Mouse (Mus musculus): ENCODE measurements around the gene Cd72.
A peak's percentile ranks its signal among the peaks of the same experiment; 100 is the strongest.

Cd72 gene

DNA sequence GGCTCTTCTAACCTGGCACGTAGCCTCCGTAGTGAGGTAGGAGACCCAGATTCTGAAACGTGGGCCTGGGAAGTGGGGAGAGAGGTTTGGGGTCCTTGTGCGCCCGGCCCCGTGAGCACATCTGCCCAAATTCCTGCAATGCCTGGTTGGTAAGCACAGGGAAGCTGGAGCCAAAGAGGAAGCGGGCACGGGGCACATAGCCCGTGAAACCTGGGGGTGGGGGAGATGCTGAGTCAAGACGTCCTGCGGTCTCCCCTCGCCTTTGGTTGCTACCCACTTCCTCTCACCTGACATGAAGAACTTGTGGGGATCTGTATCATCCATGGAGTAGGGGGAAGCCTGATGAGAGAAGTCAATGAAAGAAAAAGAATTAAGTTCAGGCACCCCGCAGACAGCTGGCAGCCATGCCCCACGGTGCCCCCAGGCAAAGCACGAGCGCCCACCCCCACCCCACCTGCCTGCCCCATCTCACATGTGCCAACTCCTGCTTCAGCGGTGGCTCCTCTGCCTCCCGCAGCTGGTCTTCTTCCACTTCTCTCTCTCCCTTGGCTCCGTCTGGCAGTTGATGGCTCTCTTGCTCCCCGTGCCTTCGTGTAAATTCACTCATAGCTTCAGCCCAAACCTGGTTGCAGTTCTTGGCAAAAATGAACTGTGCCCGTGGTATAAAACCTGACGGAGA, 26.8 kb downstream of the Cd72 start:
- DNase-seq (ENCODE audit: low spot score) = no peak

DNA sequence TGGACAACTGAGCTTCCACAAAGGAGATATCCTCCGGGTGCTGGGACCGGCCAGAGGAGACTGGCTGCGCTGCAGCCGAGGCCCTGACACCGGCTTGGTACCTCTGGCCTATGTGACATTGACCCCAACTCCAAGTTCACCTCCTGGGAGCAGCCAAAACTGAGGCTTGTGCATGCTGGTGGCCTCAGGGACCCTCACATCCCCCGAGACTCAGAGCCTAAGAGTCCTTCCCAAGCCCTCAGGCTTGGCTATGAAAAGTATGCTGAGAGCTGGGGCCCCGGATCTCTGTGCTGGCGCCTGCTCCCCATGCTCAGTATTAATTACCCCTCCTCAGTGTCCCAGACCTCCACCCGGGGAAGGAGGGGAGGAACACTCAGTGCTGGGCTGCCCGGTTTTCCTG, 27.9 kb downstream of the Cd72 start:
- no peak for DNase-seq (ENCODE audit: low spot score)

DNA sequence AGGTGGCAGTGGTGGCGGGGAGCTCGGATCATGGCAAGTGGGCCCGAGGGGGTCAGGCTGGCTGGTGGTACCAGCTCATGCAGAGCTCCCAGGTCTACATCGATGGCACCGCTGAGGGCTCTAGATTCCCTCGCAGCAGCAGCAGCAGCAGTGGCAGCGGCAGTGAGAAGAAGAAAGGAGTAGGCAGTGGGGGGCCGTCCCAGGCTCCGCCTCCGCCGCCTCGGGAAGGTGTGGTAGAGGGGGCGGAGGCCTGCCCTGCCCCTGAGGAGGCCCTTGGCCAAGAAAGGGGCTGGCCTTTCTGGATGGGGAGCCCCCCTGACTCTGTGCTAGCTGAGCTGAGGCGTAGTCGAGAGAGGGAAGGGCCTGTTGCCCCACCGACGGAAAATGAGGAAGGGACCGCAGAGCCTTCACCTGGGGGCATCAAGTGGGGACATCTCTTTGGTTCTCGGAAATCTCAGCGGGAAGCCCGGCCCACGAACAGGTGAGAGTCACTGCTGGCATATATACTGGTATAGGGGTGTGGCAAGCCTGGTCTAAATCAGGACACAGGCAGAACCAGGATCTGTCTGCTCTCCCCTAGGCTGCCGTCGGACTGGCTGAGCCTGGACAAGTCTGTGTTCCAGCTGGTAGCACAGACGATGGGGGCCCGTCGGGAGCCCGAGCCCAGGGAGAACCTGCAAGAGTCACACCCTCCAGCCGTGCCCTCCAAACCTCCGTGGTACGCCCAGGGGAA, 28.6 kb downstream of the Cd72 start:
- DNase-seq (ENCODE audit: low spot score) = peak; percentile 52

DNA sequence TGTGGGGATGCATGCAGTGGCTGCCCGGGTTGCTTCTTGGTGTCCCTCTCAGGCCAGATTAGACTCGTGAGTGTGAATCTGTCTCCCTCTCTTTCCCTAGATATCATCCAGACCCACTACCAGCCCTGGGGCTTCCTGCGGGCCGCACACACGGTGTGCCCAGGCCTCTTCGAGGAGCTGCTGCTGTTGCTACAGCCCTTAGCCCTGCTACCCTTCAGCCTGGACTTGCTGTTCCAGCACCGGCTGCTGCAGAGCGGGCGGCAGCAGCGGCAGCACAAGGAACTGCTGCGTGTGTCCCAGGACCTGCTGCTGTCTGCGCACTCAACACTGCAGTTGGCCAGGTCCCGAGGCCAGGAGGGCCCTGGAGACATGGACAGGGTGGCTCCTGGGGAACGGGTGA, 29.2 kb downstream of the Cd72 start:
- DNase-seq (ENCODE audit: low spot score) = peak; percentile 45

DNA sequence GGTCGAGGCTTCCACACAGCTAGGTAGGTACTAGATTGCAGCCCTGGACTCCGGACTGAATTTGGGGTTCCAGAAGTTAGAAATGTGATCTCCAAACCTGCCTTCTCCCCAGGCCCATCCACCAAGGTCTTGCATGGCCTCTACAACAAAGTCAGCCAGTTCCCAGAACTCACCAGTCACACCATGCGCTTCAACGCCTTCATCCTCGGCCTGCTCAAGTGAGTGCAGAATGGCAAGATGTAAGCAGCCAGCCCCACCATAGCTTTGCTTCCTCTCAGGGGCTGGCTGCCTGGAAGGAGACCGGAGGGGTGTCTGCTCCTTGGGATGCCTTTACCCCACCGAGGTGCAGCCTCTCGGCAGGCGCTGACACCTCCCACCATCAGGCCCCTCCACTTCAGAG, 30.4 kb downstream of the Cd72 start:
- no peak for DNase-seq (ENCODE audit: low spot score)

DNA sequence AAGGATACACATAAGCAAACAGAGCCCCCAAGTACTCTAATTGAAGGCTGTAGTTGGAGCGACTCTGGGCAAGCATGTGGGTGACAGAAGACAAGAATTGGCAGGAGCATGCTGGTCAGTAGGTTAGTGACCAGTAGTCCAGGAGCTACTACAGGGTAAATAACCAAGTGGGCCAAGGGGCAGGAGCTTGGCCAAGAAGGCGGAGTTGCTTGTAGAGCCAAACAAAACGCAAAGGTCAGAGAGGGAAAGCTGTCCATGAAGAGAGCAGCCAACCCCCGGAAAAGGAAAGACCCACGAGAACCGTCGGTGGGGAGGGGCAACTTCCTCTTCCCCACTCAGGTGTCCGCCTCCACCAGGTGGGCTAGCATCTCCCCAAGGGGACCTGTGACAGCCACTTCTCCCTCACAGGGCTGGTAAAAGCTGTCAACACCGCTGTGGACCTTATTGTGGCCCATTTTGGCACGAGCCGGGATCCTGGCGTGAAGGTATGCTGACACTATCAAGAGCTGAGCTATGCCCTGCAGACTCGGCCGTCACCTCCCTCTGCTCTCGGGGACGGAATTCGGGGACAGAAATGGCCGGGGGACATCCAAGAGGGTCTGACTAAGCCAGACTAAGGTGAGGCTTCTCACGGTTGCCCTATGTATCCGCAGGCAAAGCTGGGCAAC, 31.0 kb downstream of the Cd72 start:
- peak; percentile 40 for DNase-seq (ENCODE audit: low spot score)

DNA sequence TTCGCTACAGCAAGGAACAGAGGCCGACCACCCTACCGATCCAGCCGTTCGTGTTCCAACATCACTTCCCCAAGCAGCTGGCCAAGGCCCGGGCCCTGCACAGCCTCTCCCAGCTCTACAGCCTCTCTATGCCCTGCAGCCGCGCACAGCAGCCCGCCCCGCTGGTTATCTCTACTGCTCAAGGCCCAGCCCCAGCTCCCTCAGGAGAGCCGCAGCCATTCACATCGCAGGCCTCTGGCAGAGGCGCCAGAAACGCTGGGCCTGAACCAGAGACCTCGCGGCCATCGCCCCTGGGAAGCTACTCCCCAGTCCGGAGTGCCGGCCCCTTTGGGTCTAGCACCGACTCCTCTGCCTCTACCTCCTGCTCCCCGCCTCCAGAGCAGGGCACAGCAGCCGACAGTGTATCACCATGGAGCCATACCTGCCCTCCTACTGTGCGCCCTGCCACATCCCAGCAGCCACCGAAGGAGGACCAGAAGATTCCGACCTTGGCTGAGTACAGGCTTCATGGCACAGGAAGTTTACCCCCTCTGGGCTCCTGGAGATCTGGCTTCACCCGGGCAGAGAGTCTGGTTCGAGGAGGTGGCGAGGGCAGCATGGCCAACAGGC, 32.7 kb downstream of the Cd72 start:
- DNase-seq (ENCODE audit: low spot score) = no peak

DNA sequence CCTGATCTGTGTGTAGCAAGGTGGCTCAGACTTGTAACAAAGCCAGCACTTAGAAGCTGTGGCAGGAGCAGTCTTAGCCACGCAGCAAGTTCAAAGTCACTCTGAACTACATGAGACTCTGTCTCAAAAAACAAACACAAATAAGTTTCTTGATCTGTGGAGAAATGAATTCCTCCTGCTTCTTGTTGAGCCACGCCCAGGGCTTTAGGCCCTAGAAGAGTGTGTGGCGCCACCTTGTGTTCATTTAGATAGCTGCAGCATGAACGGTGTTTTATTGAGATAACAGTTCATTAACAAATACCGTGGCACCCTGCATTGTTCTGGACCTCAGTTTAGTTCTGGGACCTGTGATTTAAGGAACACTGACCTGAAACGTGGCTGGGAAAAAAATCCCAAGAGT, 34.1 kb downstream of the Cd72 start:
- DNase-seq (ENCODE audit: low spot score) = peak; percentile 86

DNA sequence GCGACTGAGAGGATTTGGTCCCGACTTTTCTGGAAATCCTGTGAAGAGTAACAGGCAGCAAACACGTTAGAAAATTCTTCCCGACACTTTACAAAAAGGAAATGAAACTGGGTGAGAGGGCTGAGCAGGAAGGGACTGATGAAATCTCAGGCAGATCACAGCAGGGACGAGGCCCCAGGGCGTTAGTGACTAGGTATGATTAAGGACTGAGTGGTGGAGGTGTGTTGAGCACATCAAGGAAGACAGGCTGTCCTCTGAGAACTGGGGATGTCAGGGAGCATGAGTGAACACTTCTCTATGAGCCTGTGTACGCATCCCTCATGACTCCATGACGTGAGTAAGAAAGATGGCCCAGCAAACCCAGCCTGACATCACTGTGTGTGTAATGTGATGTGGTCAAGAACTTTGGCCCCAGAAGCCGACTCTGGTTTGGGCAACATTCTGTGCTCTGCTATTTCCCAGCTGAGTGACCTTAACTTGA, 34.6 kb downstream of the Cd72 start:
- DNase-seq (ENCODE audit: low spot score) = no peak

DNA sequence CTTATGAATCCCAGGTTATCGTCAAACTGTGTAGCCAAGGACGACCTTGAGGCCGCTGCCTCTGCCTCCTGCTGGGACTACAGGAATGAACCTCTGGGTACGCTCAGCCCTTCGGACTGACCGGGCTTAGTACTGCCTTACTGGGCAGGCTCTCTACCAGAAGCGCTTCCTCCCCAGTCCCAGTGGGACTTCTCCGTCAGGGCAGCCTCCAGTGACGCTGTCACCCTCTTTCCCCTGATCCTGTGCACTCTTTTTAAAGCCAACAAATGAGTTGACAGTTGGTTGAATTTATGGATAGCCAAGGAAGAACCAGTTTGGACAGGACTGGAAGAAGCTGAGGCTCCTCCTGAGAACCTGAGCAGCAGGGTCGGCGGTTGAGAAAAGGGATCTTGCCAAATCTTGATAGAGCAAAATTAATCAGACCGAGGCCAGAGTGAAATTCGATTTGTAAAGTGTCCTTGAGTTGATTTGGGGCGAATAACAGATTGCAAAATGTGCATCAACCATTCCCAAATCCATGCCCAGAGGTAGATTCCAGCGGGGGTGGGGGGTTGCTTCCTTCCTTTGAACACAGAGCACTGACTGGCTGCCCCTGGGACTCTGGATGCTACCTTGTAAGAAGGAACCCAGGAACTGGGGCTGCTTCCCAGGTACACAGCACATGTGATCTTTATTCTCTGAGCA, 35.3 kb downstream of the Cd72 start:
- no peak for DNase-seq (ENCODE audit: low spot score)

DNA sequence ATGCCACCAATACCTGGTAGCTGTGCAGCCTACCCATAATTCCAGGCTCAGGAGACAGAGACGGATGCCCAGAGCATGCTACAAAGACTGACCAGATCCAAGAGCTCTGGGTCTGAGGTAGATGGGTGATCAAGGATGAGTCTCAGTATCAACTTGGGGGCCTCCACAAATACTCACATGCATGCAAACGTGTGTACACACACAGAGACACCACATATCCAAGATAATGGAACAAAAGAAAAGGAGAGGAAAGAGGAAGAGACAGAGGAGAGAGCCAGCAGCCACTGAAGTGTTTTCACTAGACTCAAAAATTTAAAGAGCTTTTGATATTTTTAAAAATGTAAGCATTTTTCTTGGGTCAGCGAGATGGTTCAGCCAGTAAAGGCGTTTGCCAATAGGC, 36.0 kb downstream of the Cd72 start:
- no peak for DNase-seq (ENCODE audit: low spot score)

DNA sequence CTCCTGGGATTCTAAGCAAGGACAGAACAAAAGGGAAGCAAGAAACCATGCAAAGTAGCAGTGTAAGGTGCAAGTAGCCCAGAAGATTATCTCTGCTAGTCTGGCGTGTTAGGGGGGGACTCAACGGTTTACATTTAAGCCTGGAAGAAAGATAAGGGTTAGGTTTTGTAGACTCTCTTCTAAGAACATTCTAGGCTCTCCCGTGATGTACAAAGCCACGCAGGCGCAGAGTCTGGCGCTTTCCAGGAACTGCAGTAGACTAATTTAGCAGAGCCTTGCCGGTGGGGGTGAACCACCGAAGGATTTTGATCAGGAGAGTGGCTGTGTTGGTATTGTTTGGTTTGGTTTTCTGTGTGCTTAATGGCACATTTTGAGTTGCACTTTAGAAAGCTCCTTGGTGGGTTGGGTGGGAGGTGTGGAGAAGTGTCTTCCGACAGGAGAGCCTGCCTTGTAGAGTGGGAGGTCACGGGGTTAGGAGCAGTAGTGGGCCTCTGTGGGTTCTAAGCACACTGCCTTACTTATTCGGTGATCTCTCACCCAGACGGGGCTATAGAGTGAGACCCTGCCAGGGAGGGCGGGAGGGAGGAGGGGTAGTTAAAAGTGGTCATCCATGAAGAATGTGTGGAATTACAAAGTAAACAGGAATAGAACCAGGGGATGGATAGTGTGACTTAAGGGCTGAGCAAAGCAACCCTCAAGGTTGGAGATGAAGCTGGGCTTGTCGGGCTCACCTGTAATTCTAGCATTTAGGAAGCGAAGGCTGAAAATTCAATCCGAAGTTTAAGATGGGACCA, 37.0 kb downstream of the Cd72 start:
- DNase-seq (ENCODE audit: low spot score) = no peak

DNA sequence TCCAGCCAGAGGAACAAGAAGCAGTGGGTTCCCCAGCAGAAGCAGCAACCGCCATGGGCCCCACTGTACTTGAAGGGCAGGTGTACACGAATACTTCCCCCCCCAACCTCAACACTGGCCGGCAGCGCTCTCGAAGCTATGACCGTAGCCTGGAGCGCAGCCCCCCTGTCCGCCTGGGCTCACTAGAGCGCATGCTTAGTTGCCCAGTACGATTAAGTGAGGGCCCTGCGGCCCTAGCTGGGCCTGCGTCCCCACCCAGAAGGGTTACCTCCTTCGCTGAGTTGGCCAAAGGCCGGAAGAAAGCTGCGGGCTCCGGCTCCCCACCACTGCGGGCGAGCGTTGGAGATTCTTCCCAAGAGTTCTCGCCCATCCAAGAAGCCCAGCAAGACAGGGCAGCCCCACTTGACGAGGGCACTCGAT, 38.3 kb downstream of the Cd72 start:
- no peak for DNase-seq (ENCODE audit: low spot score)

DNA sequence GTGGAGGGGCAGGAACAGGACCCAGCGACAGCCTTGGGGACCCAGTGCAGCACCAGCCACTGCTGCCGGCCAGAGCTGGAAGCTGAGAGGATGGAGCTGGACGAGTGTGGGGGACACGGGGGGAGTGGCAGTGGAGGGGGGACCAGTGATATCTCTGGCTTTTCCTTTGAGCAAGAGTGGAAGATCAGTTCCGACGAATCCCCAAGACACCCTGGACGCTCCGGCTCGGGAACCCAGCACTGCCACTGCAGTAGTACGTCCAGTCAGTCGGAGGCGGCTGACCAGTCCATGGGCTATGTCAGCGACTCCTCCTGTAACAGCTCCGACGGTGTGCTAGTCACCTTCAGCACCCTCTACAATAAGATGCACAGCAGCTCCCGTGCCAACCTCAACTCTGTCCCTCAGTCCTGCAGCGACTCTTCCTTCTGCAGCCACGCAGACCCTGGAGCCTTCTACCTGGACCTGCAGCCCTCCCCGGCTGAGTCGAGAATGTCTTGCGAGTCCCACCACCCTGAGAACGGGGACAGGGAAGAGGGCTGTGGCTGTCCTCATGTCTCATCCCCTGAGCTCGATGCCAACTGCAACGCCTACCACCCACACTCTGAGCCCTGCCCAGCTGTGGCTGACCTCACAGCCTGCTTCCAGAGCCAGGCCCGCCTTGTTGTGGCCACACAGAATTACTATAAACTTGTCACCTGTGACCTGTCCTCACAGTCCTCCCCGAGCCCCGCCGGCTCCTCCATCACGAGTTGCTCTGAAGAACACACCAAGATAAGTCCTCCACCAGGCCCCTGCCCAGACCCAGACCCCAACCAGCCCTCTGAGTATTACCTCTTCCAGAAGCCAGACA, 39.0 kb downstream of the Cd72 start:
- DNase-seq (ENCODE audit: low spot score) = no peak

DNA sequence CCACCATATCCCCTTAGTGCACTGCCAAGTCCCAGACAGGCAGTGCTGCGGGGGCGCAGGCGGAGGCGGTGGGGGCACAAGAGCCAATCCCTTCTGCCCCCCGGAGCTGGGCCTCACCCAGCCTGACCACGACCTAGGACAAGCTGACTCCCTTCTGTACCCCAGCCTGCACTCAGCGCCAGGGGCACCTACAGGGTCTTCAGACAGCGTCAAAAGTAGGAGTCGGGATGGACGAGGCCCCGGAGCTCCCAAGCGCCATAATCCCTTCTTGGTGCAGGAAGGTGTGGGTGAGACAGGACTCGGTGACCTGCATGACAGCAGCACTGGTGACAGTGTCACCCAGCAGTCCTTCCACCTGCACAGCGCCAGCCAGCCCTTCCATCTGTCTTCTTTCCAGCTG, 39.7 kb downstream of the Cd72 start:
- DNase-seq (ENCODE audit: low spot score) = no peak

DNA sequence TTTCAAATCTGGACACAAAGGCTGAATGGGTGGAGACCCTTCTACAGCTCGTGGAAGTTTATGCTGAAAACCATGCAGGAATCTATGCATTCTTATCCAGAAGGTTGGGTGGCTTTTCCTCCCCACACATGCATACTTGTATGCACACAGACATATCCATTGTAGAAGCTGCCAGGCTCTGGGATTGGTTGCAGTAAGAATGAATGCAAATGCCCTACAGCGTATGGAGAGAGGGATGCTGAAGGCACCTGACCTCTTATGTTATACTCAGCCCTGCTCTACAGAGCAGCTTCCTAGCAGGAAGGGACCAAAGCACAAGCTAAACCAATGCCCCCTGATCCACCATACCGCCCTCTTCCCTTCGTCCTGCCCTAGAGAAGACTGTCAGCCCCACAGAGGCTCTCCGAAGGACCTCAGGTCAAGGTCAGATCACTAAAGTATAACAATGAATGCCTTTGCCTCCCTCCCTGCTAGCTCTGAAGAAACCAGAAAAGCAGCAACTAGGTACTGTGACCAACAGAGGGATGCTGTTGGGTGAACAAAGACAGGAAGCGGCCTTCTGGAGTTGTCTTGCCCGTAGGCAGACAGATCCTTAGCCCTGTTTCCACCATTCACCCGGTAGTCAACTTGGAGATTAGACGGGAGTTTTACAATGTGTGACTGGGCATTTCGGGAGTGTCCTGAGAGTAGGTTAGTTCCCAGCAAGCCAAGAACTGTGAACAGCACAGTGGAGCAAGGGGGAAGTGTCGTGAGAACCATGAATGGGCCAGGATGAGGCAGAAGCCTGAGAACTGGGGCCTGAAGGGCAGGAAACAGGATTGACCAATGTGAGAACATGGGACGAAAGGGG, 47.1 kb downstream of the Cd72 start:
- DNase-seq (ENCODE audit: low spot score) = no peak

DNA sequence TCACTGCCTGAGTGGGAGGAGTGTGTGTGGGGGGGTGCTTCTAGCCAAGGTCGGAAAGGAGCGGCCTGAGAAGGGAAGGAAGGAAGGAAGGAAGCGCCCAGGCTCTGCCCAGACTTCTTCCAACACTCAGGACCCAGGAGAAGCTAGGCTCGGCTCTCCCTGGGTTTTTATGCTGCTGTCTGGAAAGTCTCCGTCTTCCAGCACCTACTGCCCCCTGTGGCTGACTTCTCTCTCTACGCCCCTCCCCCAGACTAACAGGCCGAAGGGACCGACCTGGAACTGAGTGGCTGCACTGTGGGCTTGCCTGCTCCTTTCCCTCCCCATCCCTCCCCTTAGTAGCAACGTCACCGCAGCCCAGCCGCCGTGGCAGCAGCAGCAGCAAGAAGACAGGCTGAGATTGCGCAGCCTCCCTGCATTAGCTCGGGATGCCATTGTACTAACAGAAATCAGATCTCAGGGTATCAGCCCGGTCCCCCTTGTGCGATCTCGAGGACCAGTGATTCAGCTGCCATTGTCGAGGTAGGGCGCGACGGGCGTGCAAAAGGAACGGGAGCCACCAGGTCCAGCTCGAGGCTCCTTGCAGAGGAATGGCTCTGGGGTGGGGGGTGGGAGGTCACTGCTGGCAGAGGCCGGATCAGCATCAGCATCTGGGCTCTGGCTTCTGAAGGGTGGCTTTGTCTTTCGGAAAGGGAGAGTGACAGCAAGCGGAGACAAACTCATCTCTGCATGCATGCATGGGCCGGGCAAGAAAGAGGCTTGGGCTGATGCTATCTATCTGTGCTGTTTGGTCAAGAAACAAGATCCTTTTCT, 48.1 kb downstream of the Cd72 start:
- peak; percentile 84 for DNase-seq (ENCODE audit: low spot score)

DNA sequence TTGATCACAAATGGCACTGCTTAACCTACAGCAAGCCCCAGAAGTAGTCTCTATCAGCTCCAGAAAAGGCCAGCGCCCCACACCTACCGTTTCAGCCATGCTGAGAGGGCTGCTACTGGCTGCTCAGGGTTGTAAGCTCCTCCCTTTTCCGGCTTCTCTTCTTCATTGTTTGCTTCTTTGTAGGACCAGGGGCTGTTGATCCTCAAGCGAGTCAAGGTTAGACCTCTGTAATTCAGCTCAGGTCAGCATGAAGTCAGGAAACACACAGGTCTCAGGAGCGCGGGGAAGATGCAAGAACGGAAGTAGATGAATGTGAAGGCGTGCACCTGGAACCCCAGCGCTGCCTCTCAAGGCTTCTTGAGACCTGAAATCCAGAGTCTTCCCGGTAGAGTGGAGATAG, 49.7 kb downstream of the Cd72 start:
- no peak for DNase-seq (ENCODE audit: low spot score)

DNA sequence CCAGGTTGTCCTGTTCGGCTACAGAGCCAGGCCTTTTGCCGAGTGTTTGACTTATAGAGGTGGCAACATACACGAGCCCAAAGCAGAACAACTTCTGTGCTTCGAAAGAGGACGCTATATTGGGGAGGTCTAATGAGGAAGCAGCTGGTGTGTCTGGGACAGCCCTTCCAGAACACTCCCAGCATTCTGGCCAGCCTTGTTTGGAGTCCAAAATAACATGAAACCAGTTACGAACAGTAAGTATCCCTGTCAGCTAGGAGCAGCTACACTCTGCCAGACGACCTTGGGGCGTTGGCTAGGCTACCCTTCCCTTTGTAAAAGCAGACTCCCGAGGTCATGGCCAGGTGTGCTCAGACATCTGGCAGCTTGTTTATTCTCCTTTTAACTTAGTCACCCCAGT, 52.2 kb downstream of the Cd72 start:
- peak; percentile 49 for DNase-seq (ENCODE audit: low spot score)
